Mouse (Mus musculus): ENCODE measurements around the gene Brpf3. TPM values are rescaled to one million over a fixed set of nuclear protein-coding genes. Genes with fewer than 3 reads are reported as not detected.

Brpf3 gene
- total RNA-seq, 1 experiment = 24.5 TPM

- Histone ChIP-seq H3K27ac (ENCODE audit: insufficient read depth, low read depth, low read length, poor library complexity, severe bottlenecking) (no peak overlapping the region), H3K4me1 (ENCODE audit: control insufficient read depth in 2 of 2, insufficient read depth in 2 of 2, low read length in 2 of 2, poor library complexity in 1 of 2) (0 out of 4 replicates have a peak, but pooled peaks cover 0 to 1% of the 10 kb centered on the region in 2 experiments), H3K4me3 (ENCODE audit: insufficient read depth in 1 of 2, low read depth in 1 of 2, low read length in 2 of 2, poor library complexity in 1 of 2, severe bottlenecking in 1 of 2) (no peak overlapping the region), H3K36me3 (ENCODE audit: control insufficient read depth, insufficient read depth, low read length, poor library complexity, severe bottlenecking) (no peaks in the 10 kb centered on the region), H3K9ac (ENCODE audit: insufficient read depth, low read depth, low read length, poor library complexity, severe bottlenecking) (no peak overlapping the region), H3K9me3 (ENCODE audit: control insufficient read depth, insufficient read depth, low read depth, low read length) (no peaks in the 10 kb centered on the region)
- no peak for TF ChIP-seq ZNF384 (IDR thresholded peaks at IDR 0.05; ENCODE audit: low read depth, low read length)
- TF ChIP-seq HCFC1 (IDR thresholded peaks at IDR 0.05; ENCODE audit: borderline replicate concordance, insufficient read depth, low read length) = no peak
- no peak for TF ChIP-seq MAFK (IDR thresholded peaks at IDR 0.05; ENCODE audit: insufficient read depth, low read depth, low read length)
- TF ChIP-seq ZC3H11A (IDR thresholded peaks at IDR 0.05; ENCODE audit: borderline replicate concordance, low read depth, low read length) = no peak
- TF ChIP-seq CHD2 (IDR thresholded peaks at IDR 0.05; ENCODE audit: low read depth, low read length) = no peak
- DNase-seq (ENCODE audit: low read depth, low spot score) = no peak
- in situ Hi-C loops (cut with MboI; ENCODE audit: low sequenced_read_pairs in 2 of 2, unreplicated experiment in 2 of 2) = no loop called here
Measured at GRCm38 (mm10) chr17:28874216-28874615, 73.3 kb downstream of the Brpf3 start.

- TF ChIP-seq ZNF384 (IDR thresholded peaks at IDR 0.05; ENCODE audit: low read depth, low read length) (no peak), HCFC1 (IDR thresholded peaks at IDR 0.05; ENCODE audit: borderline replicate concordance, insufficient read depth, low read length) (no peak), CHD2 (IDR thresholded peaks at IDR 0.05; ENCODE audit: low read depth, low read length) (no peak), MAFK (IDR thresholded peaks at IDR 0.05; ENCODE audit: insufficient read depth, low read depth, low read length) (no peak), ZC3H11A (IDR thresholded peaks at IDR 0.05; ENCODE audit: borderline replicate concordance, low read depth, low read length) (no peak)
- Histone ChIP-seq H3K36me3 (ENCODE audit: control insufficient read depth, insufficient read depth, low read length, poor library complexity, severe bottlenecking) (no peaks in the 10 kb centered on the region), H3K9me3 (ENCODE audit: control insufficient read depth, insufficient read depth, low read depth, low read length) (no peaks in the 10 kb centered on the region), H3K27ac (ENCODE audit: insufficient read depth, low read depth, low read length, poor library complexity, severe bottlenecking) (no peak overlapping the region), H3K9ac (ENCODE audit: insufficient read depth, low read depth, low read length, poor library complexity, severe bottlenecking) (no peak overlapping the region), H3K4me3 (ENCODE audit: insufficient read depth in 1 of 2, low read depth in 1 of 2, low read length in 2 of 2, poor library complexity in 1 of 2, severe bottlenecking in 1 of 2) (no peak overlapping the region), H3K4me1 (ENCODE audit: control insufficient read depth in 2 of 2, insufficient read depth in 2 of 2, low read length in 2 of 2, poor library complexity in 1 of 2) (0 out of 4 replicates have a peak, but pooled peaks cover 0 to 1% of the 10 kb centered on the region in 2 experiments)
- in situ Hi-C loops (cut with MboI; ENCODE audit: low sequenced_read_pairs in 2 of 2, unreplicated experiment in 2 of 2) = no loop called here
- no peak for DNase-seq (ENCODE audit: low read depth, low spot score)
Measured at GRCm38 (mm10) chr17:28874825-28875224, 73.9 kb downstream of the Brpf3 start.

GRCm38 (mm10) chr17:28875316-28875715 lies 74.4 kb downstream of the Brpf3 start:
- no peak overlapping the region for H3K27ac ChIP-seq (ENCODE audit: insufficient read depth, low read depth, low read length, poor library complexity, severe bottlenecking)
- no peak overlapping the region for H3K4me3 ChIP-seq (ENCODE audit: insufficient read depth in 1 of 2, low read depth in 1 of 2, low read length in 2 of 2, poor library complexity in 1 of 2, severe bottlenecking in 1 of 2)
- no peaks in the 10 kb centered on the region for H3K9me3 ChIP-seq (ENCODE audit: control insufficient read depth, insufficient read depth, low read depth, low read length)
- H3K9ac ChIP-seq (ENCODE audit: insufficient read depth, low read depth, low read length, poor library complexity, severe bottlenecking) = no peak overlapping the region
- H3K36me3 ChIP-seq (ENCODE audit: control insufficient read depth, insufficient read depth, low read length, poor library complexity, severe bottlenecking) = no peaks in the 10 kb centered on the region
- TF ChIP-seq CHD2 (IDR thresholded peaks at IDR 0.05; ENCODE audit: low read depth, low read length) (no peak), ZNF384 (IDR thresholded peaks at IDR 0.05; ENCODE audit: low read depth, low read length) (no peak), MAFK (IDR thresholded peaks at IDR 0.05; ENCODE audit: insufficient read depth, low read depth, low read length) (no peak)
- H3K4me1 ChIP-seq (ENCODE audit: control insufficient read depth in 2 of 2, insufficient read depth in 2 of 2, low read length in 2 of 2, poor library complexity in 1 of 2) = peaks cover 2 to 4% of the 10 kb centered on the region in 2 experiments; a peak in 1 of 4 replicates
- no peak for DNase-seq (ENCODE audit: low read depth, low spot score)
- in situ Hi-C loops (cut with MboI; ENCODE audit: low sequenced_read_pairs in 2 of 2, unreplicated experiment in 2 of 2) = no loop called here

- no peak overlapping the region for H3K27ac ChIP-seq (ENCODE audit: insufficient read depth, low read depth, low read length, poor library complexity, severe bottlenecking)
- no peaks in the 10 kb centered on the region for H3K9me3 ChIP-seq (ENCODE audit: control insufficient read depth, insufficient read depth, low read depth, low read length)
- peaks cover 4 to 7% of the 10 kb centered on the region in 2 experiments; a peak in 1 of 4 replicates for H3K4me1 ChIP-seq (ENCODE audit: control insufficient read depth in 2 of 2, insufficient read depth in 2 of 2, low read length in 2 of 2, poor library complexity in 1 of 2)
- DNase-seq (ENCODE audit: low read depth, low spot score) = no peak
- H3K9ac ChIP-seq (ENCODE audit: insufficient read depth, low read depth, low read length, poor library complexity, severe bottlenecking) = peak overlapping the region; percentile 36; the same call in 1 of the 2 replicates
- in situ Hi-C loops (cut with MboI; ENCODE audit: low sequenced_read_pairs in 2 of 2, unreplicated experiment in 2 of 2) = no loop called here
- H3K4me3 ChIP-seq (ENCODE audit: insufficient read depth in 1 of 2, low read depth in 1 of 2, low read length in 2 of 2, poor library complexity in 1 of 2, severe bottlenecking in 1 of 2) = peak overlapping the region in 1 of 2 experiments; percentile 51; a peak in 1 of 4 replicates
- H3K36me3 ChIP-seq (ENCODE audit: control insufficient read depth, insufficient read depth, low read length, poor library complexity, severe bottlenecking) = no peaks in the 10 kb centered on the region
- no peak for TF ChIP-seq ZNF384 (IDR thresholded peaks at IDR 0.05; ENCODE audit: low read depth, low read length)
- TF ChIP-seq MAFK (IDR thresholded peaks at IDR 0.05; ENCODE audit: insufficient read depth, low read depth, low read length) = no peak
- no peak for TF ChIP-seq HCFC1 (IDR thresholded peaks at IDR 0.05; ENCODE audit: borderline replicate concordance, insufficient read depth, low read length)
- no peak for TF ChIP-seq CHD2 (IDR thresholded peaks at IDR 0.05; ENCODE audit: low read depth, low read length)
- TF ChIP-seq ZC3H11A (IDR thresholded peaks at IDR 0.05; ENCODE audit: borderline replicate concordance, low read depth, low read length) = no peak
Measured at GRCm38 (mm10) chr17:28876331-28876730, 75.4 kb downstream of the Brpf3 start.

GRCm38 (mm10) chr17:28876821-28877220 lies 75.9 kb downstream of the Brpf3 start:
- in situ Hi-C loops (cut with MboI; ENCODE audit: low sequenced_read_pairs in 2 of 2, unreplicated experiment in 2 of 2) = no loop called here
- peak overlapping the region; percentile 36 for H3K9ac ChIP-seq (ENCODE audit: insufficient read depth, low read depth, low read length, poor library complexity, severe bottlenecking)
- peak overlapping the region; percentile 51 for H3K4me3 ChIP-seq (ENCODE audit: insufficient read depth in 1 of 2, low read depth in 1 of 2, low read length in 2 of 2, poor library complexity in 1 of 2, severe bottlenecking in 1 of 2)
- H3K9me3 ChIP-seq (ENCODE audit: control insufficient read depth, insufficient read depth, low read depth, low read length) = no peaks in the 10 kb centered on the region
- H3K4me1 ChIP-seq (ENCODE audit: control insufficient read depth in 2 of 2, insufficient read depth in 2 of 2, low read length in 2 of 2, poor library complexity in 1 of 2) = peaks cover 4 to 7% of the 10 kb centered on the region in 2 experiments; a peak in 1 of 4 replicates
- TF ChIP-seq ZNF384 (IDR thresholded peaks at IDR 0.05; ENCODE audit: low read depth, low read length) = no peak
- no peak for TF ChIP-seq HCFC1 (IDR thresholded peaks at IDR 0.05; ENCODE audit: borderline replicate concordance, insufficient read depth, low read length)
- TF ChIP-seq MAFK (IDR thresholded peaks at IDR 0.05; ENCODE audit: insufficient read depth, low read depth, low read length) = no peak
- no peak for TF ChIP-seq CHD2 (IDR thresholded peaks at IDR 0.05; ENCODE audit: low read depth, low read length)
- TF ChIP-seq ZC3H11A (IDR thresholded peaks at IDR 0.05; ENCODE audit: borderline replicate concordance, low read depth, low read length) = no peak
- DNase-seq (ENCODE audit: low read depth, low spot score) = no peak
- no peak overlapping the region for H3K27ac ChIP-seq (ENCODE audit: insufficient read depth, low read depth, low read length, poor library complexity, severe bottlenecking)
- H3K36me3 ChIP-seq (ENCODE audit: control insufficient read depth, insufficient read depth, low read length, poor library complexity, severe bottlenecking) = no peaks in the 10 kb centered on the region

Measured in ES-E14 (cell line).